Mouse (Mus musculus) layer of hippocampus, postnatal 14 days (tissue): ENCODE results near the gene Hist1h4h. TPM values are rescaled to one million over a fixed set of nuclear protein-coding genes. Genes with fewer than 3 reads are reported as not detected.

Experiments
- DNase-seq, 2 experiments: peaks; one replicate each; pipeline ENCODE4 v3.0.0; 2021 to 2022; ENCODE audit warnings: low spot score in 2 of 2, mixed read lengths in 1 of 2
- total RNA-seq, 2 experiments: library from RNA; stranded (reverse); gene quantifications; 2 replicates each; pipeline ENCODE4 v1.2.3; 2021

Hist1h4h gene
- total RNA-seq, 2 experiments from 2014 or later, result 253 to 315 TPM

- no peak for DNase-seq
These were observed 23.9 kb upstream of the Hist1h4h start for GRCm38 (mm10) chr13:23506819-23507515.

GRCm38 (mm10) chr13:23510127-23510526 lies 20.7 kb upstream of the Hist1h4h start:
- no peak for DNase-seq

GRCm38 (mm10) chr13:23513517-23513916 lies 17.3 kb upstream of the Hist1h4h start:
- no peak for DNase-seq

- no peak for DNase-seq
These were observed 15.6 kb upstream of the Hist1h4h start for GRCm38 (mm10) chr13:23515281-23515680.

- no peak for DNase-seq
These were observed 14.8 kb upstream of the Hist1h4h start for GRCm38 (mm10) chr13:23515826-23516620.

- peak; percentile 68 to 89 for DNase-seq
These were observed 13.8 kb upstream of the Hist1h4h start for GRCm38 (mm10) chr13:23516822-23517602.

GRCm38 (mm10) chr13:23517603-23518294 lies 13.1 kb upstream of the Hist1h4h start:
- DNase-seq, result peak; percentile 88 to 97

- DNase-seq, result no peak
These were observed 12.6 kb upstream of the Hist1h4h start for GRCm38 (mm10) chr13:23518295-23518603.

- DNase-seq, result peak; percentile 71 to 93
These were observed 12.0 kb upstream of the Hist1h4h start for GRCm38 (mm10) chr13:23518885-23519284.

GRCm38 (mm10) chr13:23519416-23519815 lies 11.4 kb upstream of the Hist1h4h start:
- peak; percentile 72 to 92 for DNase-seq

GRCm38 (mm10) chr13:23521703-23522102 lies 9.1 kb upstream of the Hist1h4h start:
- DNase-seq, result peak; percentile 62 to 83

- no peak for DNase-seq
These were observed 6.9 kb upstream of the Hist1h4h start for GRCm38 (mm10) chr13:23523976-23524375.

GRCm38 (mm10) chr13:23524654-23525053 lies 6.2 kb upstream of the Hist1h4h start:
- DNase-seq, result peak; percentile 73 to 80

GRCm38 (mm10) chr13:23525901-23526300 lies 4.9 kb upstream of the Hist1h4h start:
- DNase-seq, result no peak

- DNase-seq, result peak; percentile 94 to 96
These were observed 4.5 kb upstream of the Hist1h4h start for GRCm38 (mm10) chr13:23526312-23526711.

- DNase-seq, result no peak
These were observed 1.8 kb upstream of the Hist1h4h start for GRCm38 (mm10) chr13:23529005-23529404.

GRCm38 (mm10) chr13:23529480-23530165 lies 1.2 kb upstream of the Hist1h4h start:
- DNase-seq, result no peak

GRCm38 (mm10) chr13:23530181-23530900 lies 509 bp upstream of the Hist1h4h start:
- DNase-seq, result peak; percentile 78 to 88

- no peak for DNase-seq
These were observed 1.6 kb downstream of the Hist1h4h start for GRCm38 (mm10) chr13:23532262-23533075.
